Mouse (Mus musculus) adrenal gland, adult (tissue): ENCODE data around the gene Aaas.
A peak's percentile ranks its signal among the peaks of the same experiment; 100 is the strongest.
"Not testable (repeated sequence)": the region's sequence is repeated elsewhere in the genome, so short reads cannot be mapped to it uniquely, and the experiment has no call there.

Experiments
- DNase-seq, 2 experiments: peaks; one replicate each; pipeline ENCODE4 v3.0.0; 2022 to 2023; ENCODE audit warnings: low spot score in 1 of 2; ENCODE audit not compliant: inconsistent age in 2 of 2

Aaas gene

DNA sequence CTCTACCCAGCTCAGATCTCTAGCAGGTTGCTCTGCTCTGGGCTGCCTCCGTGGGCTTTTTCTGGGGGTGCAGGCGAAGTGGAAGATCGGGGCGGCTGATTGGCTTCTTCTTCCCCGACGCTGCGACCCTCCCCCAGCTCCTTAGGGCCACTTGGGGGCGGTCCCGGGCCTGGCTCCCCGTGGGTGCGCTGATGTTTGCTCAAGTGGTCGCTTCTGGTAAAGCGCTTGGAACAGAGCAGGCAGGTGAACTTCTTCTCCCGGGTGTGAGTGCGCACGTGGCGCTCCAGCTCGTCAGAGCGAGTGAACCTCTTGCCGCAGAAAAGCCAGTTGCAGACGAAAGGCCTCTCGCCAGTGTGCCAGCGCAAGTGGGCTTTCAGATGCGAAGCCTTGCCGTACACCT lies 7.6 kb upstream of the Aaas start:
- no peak for DNase-seq

DNA sequence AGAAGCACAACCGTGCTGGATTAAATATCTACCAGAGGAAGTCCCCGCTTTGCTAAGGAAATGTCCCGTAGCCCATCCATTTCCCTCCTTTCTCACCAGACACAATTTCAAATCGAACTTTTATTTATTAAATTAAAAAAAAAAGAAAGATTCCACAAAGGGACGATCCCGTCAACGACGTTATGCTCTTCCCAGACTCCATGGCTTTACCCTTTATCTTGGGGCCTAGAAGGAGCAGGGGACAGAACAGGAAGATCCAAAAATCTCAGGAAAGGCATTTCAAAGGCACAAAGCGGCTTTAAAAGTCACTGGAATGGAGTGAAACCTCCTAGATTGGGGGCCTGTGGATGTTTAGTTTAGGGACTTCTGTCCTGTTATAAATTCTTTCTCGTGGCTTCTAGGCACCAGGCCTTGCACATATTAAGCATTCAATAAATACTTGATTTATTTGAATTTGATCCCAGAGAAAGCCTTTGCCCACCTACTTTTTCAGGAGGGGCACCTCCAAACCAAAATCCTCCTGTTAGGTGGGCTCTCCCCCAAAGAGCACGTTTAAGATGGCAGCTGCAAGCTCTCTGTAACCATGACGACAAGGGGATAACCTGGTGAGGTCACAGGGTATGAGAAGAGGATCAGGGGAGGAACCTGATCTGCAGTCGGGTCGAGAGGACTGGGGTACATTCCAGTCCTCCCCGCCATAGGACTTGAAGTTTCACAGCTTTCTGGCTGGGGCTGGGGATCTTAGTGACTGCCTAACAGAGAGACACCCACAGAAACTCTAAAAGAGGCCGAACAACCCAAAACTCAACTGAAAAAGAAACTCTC lies 6.1 kb upstream of the Aaas start:
- no peak for DNase-seq

DNA sequence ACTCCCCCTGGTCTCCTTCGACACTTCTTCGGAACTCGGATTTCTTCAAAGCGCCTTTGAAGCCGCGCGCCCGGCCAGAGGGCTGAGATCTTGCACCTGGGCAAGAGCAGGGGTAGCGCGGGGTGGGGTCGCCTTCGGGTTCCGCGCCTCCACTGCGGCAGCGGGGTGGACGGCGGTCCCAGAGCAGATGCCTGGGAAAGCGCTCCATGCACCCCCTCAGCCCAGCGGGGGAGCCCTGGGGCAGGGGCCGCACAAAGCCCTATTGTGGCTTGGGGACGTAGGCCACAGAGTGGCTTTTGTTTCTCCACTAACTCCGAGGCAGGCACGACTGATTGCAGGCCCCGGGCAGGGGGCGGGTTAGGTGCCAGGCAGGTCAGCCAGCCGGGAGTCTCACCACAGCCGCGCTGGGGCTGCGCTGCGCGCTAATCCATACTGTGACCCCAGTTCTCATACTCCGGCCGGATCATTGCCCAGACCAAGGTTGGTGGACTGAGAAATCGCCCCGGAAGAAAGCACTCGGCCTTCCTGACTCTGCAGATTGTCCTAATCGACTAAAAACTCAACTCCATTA lies 5.4 kb upstream of the Aaas start:
- DNase-seq: no peak

DNA sequence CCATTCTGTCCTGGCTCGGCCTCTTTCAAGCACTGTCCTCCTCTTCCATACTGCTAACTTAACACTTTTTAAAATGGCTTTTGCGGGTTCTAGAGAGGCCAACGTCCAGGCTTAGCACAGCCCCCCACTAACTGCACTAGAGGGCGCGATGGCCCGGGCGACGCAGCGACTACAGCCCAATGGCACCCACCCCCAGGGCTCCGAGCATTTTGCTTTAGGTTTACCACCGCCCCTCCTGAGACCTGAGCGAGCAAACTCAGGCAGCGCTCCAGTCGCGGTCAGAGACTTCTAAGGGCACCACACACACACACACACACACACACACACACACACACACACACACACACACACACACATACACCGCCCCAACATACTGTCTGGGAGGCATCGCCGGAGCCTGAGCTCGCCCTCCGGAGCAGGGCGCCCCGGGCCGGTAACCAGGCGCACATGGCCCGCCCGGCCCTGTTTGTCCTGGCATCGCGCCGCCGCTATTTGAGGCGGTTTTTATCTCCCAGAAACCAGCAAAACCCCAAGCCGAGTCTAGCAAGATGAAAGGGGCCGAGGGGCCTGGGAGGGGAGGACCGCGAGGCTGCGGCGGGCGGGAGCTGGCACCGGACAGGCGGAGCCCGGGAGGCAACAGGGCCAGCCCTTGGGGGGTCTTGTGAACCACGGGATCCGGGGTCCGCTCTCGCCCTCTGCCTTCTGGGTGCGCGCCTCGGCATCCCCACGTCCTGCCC lies 4.7 kb upstream of the Aaas start:
- peak; percentile 40 to 62 for DNase-seq

DNA sequence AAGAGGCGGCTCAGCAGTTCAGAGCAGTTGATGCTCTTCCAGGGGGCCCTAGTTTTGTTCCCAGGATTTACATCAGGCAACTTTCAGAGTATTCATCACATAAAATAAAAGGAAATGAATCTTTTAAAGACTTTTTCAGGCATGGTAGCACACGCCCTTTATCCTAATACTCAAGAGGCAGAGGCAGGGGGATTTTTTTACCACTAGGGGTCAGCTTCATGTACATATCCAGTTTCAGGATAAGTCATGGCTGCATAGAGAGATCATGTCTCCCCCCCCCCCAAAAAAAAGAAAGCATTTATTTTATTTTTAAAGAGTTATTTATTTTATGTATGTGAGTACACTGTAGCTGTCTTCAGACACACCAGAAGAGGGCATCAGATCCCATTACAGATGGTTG lies 3.4 kb upstream of the Aaas start:
- no peak for DNase-seq

DNA sequence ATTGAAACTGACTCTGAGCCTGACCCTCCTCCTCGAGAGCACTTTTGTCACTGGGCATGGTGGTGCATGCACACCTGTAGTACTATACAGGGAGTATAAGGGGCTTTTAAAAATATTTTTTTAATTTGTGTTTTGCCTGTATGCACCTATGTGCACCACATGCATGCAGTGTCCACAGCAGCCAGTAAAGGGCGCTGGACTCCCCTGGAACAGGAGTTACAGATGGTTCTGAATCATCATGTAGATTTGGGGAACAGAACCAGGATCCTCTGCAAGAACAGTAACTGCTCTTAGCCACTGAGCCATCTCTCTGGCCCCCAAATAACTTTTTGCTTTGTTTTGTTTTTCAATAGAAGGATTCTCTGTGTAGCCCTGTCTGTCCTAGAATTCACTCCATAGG lies 1.6 kb upstream of the Aaas start:
- DNase-seq: no peak

DNA sequence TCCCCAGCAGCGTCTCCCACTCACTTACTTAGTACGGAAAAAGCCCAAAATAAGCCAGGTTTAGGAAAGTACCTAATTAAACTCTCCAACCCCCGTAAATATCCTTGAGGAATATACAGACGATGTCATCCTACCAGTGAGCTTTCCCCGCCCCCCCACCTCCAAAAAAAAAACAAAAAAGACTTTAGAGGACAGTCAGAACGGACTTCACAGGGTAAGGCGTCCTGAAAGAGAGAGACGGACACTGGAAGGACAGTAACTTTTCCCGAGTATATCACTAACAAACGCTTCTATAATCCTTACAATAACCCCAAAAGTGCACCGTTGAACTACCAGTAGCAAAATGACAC lies 346 bp upstream of the Aaas start:
- DNase-seq: no peak

DNA sequence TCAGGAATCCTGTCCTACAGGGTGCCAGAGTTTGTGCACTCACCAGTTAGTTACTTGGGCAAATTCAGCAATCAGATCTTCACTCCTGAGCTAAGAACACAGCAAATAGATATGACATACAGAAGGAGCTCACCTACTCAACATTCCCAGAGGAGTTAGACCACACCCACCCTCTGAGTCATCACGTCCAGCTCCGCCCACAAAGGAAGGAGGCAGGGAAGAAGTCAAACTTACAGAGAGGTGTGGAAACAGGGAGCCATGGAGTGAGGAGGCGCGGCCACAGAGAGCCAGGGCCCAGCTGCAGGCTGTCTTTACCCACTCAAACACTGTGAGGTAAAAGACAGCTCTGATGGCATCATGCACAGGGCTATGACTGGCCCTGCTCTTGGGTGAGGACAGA lies 4.1 kb downstream of the Aaas start:
- peak in 1 of 2 experiments; percentile 54 for DNase-seq

DNA sequence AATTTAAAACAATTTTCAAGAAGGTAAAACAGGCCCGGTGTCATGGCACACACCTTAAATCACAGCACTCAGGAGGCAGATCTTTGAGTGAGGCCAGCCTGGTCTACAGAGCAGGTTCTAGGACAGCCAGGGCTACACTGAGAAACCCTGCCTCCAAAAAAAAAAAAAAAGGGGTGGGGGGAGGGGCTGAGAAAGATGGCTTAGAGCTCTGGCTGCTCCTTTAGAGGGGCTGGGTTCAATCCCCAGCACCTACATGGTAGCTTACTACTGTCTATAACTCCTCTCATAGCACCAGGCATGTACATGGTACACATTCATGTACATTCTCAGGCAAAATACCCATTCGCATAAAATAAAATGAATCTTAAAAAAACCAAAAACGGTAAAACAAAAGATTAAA lies 6.1 kb downstream of the Aaas start:
- DNase-seq: no peak

DNA sequence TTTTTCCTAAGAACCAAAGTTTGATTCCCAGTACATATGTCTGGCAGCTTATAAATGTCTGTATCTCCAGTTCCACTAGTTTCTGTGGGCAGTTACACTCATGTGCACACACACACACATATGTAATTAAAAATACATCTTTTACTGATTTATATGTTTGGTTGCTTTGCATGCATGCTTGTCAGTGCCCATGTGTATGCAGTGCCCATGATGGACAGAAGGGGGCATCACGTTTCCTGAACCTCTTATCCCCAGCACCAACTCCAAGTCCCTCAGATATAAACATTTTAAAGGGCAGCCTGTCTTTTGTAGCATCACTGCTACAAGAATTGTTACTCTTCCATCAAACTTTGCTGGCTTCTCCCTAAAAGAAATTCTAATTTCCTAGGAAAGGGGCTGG lies 9.0 kb downstream of the Aaas start:
- peak; percentile 43 to 80 for DNase-seq

DNA sequence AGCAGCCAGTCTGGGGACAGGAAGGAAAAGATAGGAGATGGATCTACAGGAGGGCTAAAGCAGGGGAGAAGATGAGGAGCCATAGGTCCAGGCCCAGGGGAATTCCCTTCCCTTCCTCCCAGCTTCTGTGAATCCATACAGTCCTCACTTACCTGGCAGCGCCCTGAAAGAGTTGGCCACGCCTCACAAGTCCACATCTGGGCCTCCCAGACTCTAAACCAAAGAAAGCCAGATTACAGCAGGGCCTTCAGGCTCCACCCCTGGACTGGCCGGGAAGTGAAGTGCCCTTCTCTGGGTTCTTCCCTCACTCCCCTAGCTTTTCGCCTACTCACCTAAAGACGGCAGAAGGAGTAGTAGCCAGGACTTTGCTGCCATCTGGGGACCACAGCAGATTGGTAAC lies 11.0 kb downstream of the Aaas start:
- no peak for DNase-seq

DNA sequence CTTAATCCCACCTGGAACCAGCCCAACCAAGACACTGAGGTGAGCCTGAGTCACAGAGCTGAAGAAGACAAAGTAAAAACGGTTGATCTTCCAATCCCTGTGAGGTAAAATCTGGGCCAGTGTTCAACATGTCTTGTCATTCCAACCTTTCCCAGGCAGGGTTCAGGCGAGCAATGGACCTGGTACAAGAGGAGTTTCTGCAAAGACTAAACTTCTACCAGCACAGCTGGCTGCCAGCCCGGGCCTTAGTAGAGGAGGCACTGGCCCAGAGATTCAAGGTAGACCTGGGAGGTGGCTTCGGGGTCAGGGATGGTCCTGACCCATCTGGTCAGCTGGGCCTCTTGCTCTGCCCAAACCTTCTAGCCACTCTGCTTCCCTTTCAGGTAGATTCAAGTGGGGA lies 13.6 kb downstream of the Aaas start:
- no peak for DNase-seq

DNA sequence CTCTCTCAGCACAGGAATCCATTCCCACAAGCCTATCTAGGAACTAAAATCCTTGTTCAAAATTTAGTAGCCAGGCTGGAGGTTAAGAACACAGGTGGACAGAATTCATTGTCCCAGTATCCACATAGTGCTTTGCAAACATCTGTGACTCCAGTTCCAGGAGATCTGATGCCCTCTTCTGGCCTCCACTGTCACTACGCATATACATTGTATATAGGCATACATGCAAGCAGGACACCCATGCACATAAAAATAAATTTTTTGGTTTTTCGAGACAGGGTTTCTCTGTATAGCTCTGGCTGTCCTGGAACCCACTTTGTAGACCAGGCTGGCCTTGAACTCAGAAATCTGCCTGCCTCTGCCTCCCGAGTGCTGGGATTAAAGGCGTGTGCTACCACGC lies 14.6 kb downstream of the Aaas start:
- not testable (repeated sequence) for DNase-seq

DNA sequence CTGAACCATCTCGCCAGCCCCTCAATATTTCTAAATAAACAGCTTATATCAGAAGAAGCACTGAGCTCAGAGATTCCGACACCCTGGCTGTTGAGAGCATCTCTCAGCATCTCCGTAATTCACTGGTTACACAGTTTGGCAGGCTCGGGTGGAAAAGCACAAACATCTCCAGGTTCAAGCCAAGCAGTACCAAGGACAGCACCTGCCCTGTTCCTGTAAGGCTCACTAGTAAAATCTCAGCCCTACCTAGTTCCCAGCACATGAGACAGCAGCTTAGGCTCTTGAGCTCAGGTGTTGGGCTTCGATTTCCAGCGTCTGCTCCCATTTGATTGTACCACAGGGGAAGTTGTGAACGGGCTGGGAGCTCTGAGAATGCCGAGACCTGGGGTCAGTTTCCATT lies 15.3 kb downstream of the Aaas start:
- DNase-seq: no peak

DNA sequence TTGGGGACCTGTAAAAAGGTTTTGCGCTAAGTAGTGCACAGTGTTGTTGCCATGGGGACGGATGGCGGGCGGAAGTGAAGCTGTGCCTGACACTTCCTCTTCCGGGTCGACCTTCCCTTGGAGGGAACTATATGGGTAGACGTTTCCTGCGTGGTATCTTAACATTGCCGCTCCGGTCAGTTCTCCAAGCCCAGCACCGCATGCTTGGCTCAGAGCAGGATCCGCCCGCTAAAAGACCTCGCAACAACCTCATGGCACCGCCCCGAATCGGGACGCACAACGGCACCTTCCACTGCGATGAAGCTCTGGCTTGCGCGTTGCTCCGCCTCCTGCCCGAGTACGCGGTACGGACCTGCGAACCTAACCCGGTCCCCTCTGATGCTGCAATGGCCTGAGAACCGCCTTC lies 19.0 kb downstream of the Aaas start, which contains the start of gene Myg1:
Gene Myg1, plus strand, starts transcription at position 100 of the 406 bp plus-strand sequence.
- peak; percentile 86 to 95 for DNase-seq

DNA sequence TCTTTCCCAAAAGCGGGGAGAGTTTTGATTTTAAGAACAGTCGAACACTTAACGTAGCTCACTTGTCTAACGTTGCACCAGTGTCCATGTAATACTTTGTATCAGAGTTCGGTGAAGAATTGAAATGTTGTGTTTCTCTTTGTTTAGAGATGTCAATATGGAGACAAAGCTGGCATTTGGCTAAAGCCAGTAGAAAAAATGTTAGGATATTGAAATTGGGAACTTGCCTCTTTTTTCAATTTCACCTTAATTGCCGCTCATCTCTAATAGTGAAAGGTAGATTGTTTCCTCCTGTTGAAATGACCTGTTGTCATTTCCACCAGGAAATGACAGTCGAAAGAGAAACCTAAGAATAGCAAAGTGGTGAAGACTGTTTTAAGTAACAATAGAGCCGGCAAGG lies 23.7 kb downstream of the Aaas start:
- DNase-seq: no peak

DNA sequence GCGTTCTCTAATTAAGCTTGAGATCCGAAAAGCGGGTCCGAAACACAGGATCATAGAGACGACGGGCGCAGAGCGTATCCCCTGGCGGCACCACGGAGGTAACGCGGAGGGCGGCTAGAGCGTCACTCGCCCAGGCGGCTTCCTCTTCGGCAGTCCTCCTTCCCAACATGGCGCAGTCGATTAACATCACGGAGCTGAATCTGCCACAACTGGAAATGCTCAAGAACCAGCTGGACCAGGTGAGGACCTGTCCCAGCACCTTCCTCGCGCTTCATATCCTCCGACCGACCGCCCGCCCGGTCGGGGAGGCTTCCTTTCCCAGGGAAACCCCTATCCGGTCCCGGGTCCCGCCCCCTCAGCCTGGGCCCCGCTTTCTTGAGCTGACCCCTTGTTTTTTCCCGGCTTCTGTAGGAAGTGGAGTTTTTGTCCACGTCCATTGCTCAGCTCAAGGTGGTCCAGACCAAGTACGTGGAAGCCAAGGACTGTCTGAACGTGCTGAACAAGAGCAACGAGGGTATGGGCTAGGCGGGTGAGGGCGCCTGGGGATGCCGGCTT lies 24.5 kb downstream of the Aaas start, which contains the start of gene Pfdn5:
Gene Pfdn5, plus strand, starts transcription at position 95 of the 555 bp plus-strand sequence.
- peak; percentile 89 to 96 for DNase-seq

DNA sequence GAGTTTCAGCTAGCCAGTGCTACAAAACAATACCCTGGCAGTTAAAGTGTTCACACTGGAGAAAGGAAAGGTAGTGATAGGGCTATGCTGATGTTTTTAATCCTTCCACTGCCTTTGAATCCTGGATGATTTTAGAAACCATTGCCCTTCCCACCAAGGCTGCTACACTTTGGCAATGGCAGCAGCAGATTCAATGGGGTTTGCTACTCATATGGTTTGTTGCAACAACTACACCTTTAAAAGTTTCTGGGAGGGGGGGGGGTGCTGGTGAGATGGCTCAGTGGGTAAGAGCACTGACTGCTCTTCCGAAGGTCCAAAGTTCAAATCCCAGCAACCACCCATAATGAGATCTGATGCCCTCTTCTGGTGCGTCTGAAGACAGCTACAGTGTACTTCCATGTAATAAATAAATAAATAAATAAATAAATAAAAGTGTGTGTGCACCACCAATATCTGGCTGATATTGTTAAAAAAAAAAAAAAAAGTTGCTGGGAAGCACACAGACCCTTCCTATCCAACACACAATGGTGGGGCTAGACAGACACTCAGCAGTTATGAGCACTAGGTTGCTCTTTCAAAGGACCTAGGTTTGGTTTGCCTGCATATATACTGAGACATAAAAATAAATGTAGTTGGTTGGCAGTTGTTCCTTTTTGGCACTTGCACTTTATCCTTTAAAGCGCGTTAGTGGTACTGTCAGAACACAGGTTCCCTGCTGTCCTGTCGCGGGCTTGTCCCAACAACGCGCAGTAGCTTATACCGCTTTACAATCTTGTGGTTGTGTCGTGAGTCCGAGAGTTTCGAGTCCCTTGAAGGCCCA lies 25.7 kb downstream of the Aaas start:
- peak in 1 of 2 experiments; percentile 65 for DNase-seq

DNA sequence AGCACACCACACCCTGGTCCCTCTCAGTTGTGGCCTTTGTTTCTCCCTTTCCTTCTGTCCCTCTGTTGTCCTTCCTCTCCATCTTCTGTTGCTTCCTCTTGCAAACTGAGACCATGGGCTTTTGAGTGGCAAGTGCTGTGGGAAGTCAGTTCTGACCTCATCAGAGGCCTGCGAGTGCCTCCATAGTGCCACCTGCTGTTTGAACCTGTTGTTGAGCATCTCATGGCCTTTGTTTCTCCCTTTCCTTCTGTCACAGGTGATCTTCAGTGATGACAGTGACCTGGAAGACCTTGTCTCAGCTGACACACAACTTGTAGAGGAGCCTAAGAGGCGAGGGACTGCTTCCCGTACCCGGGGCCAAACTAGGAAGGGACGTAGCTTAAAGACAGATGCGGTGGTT lies 34.3 kb downstream of the Aaas start:
- DNase-seq: peak; percentile 66 to 88

DNA sequence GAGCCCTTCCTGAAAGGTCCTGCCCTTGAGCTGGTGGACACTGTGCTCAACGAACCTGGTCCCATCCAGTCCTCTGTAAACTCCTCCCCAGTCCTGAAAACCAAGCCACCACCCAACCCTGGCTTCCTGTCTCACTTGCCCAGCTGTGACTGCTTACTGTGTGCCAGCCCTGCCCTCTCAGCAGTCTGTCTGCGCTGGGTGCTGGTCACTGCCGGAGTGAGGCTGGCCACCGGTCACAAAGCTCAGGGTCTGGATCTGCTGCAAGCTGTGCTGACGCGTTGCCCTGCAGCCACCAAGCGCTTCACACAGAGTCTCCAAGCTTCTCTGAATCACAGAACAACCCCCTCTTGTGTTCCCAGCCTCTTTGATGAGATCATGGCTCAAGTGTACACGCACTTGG lies 35.3 kb downstream of the Aaas start:
- DNase-seq: peak in 1 of 2 experiments; percentile 36

DNA sequence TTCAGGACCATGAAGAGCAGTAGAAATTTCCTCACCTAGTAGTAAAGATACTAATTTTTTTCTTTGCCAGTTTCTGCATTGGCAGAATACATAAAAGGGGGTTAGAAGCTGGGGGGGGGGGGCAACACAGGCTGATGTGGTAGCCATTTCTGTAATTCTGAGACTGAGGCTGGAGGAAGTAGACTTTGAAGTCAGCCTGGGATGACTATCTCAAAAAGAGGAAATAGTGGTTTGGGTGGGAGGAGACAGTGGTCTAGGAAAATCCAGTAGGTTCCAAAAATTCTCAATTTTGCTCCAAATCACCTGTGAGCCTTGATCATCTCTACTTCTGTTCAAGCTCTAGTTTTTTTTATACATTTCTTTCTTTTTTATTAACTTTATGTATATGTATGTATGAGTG lies 39.1 kb downstream of the Aaas start:
- DNase-seq: no peak
